Mouse (Mus musculus): ENCODE data around the gene Trappc1. TPM values are rescaled to one million over a fixed set of nuclear protein-coding genes. Genes with fewer than 3 reads are reported as not detected.

Trappc1 gene
- 128 and 205 TPM in 2 replicates for total RNA-seq (2014; rRNA removed)
- polyA plus RNA-seq (2015; fragmentation: Nextera tagmentation; extraction: Ambion mirVana): 161 and 177 TPM in 2 replicates

GRCm38 (mm10) chr11:69323667-69324111, at the start of gene Trappc1, which contains the start of gene Cntrob:
Trappc1 (plus strand) TSS chr11:69323980.
Cntrob (minus strand) TSS chr11:69323775.
- 0% methylated on average over 30 of the region's 30 CpGs for WGBS
- DNase-seq (ENCODE audit: low spot score) (peak; percentile 99), ATAC-seq (ENCODE audit: low FRiP score) (peak; percentile 97)
- no peaks in the 10 kb centered on the region for H3K9me3 ChIP-seq (ENCODE audit: low read length)
- 0 out of 2 replicates have a peak, but pooled peaks cover 3% of the 10 kb centered on the region for H3K27me3 ChIP-seq (ENCODE audit: insufficient read depth, low read length)
- H3K9ac ChIP-seq (replicated peaks; ENCODE audit: low read length, poor library complexity, severe bottlenecking): peak within 1 kb of the TSS; percentile 77
- H3K4me1 ChIP-seq (ENCODE audit: insufficient read depth, low read length): peaks cover 19% of the 10 kb centered on the region; the same call in 1 of the 2 replicates
- peak within 1 kb of the TSS; percentile 84 for H3K4me2 ChIP-seq (ENCODE audit: low read depth, low read length, poor library complexity, severe bottlenecking)
- H3K4me3 ChIP-seq (ENCODE audit: low read depth, low read length): peak within 1 kb of the TSS; percentile 60
- H3K27ac ChIP-seq (ENCODE audit: low read depth, low read length): peak within 1 kb of the TSS; percentile 93
- H3K36me3 ChIP-seq (ENCODE audit: insufficient read depth, low read length): peaks cover 6% of the 10 kb centered on the region; the same call in 1 of the 2 replicates
- no peak; the same call in 1 of the 2 replicates for TF ChIP-seq CTCF (IDR thresholded peaks at IDR 0.05)

GRCm38 (mm10) chr11:69275650-69276049, 48.1 kb upstream of the Trappc1 start:
- no peak for ATAC-seq (ENCODE audit: low FRiP score)
- no peak overlapping the region for H3K27ac ChIP-seq (ENCODE audit: low read depth, low read length)
- TF ChIP-seq CTCF (IDR thresholded peaks at IDR 0.05): no peak

GRCm38 (mm10) chr11:69276081-69276480, 47.7 kb upstream of the Trappc1 start:
- 61% methylated on average over 2 of the region's 2 CpGs for WGBS
- no peak overlapping the region for H3K9ac ChIP-seq (replicated peaks; ENCODE audit: low read length, poor library complexity, severe bottlenecking)
- DNase-seq (ENCODE audit: low spot score): no peak
- H3K4me3 ChIP-seq (ENCODE audit: low read depth, low read length): no peak overlapping the region
- no peaks in the 10 kb centered on the region for H3K36me3 ChIP-seq (ENCODE audit: insufficient read depth, low read length)
- H3K9me3 ChIP-seq (ENCODE audit: low read length): no peaks in the 10 kb centered on the region
- H3K27me3 ChIP-seq (ENCODE audit: insufficient read depth, low read length): no peaks in the 10 kb centered on the region
- ATAC-seq (ENCODE audit: low FRiP score): no peak
- H3K27ac ChIP-seq (ENCODE audit: low read depth, low read length): no peak overlapping the region
- H3K4me2 ChIP-seq (ENCODE audit: low read depth, low read length, poor library complexity, severe bottlenecking): no peak overlapping the region
- no peak for TF ChIP-seq CTCF (IDR thresholded peaks at IDR 0.05)
- no peaks in the 10 kb centered on the region for H3K4me1 ChIP-seq (ENCODE audit: insufficient read depth, low read length)

More at GRCm38 (mm10) chr11:69275650-69276049, 48.1 kb upstream of the Trappc1 start:
- Histone ChIP-seq H3K4me3 (ENCODE audit: low read depth, low read length) (no peak overlapping the region), H3K4me1 (ENCODE audit: insufficient read depth, low read length) (no peaks in the 10 kb centered on the region), H3K27me3 (ENCODE audit: insufficient read depth, low read length) (no peaks in the 10 kb centered on the region), H3K9me3 (ENCODE audit: low read length) (no peaks in the 10 kb centered on the region), H3K36me3 (ENCODE audit: insufficient read depth, low read length) (no peaks in the 10 kb centered on the region), H3K9ac (replicated peaks; ENCODE audit: low read length, poor library complexity, severe bottlenecking) (no peak overlapping the region), H3K4me2 (ENCODE audit: low read depth, low read length, poor library complexity, severe bottlenecking) (no peak overlapping the region)
- 80% methylated on average over 6 of the region's 6 CpGs for WGBS
- no peak for DNase-seq (ENCODE audit: low spot score)

DNA sequence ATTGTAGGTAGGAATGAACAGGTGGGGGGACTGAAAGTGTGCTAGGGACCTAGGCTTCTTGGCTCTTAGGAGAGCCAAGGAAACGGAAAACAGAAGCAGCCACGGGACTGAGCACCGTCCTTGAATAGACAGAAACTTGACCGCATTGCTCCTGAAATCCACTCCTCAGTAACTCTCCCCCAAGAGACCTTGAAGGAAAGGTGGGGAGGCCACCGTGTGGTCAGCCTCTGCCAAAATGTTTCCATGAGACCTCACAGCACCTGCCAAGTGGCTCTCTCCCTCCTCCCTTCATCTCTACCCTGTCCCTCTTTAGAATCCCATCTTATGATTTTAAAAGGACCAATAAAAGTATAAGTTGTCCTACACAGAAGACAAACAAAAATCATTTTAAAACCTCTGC, 46.5 kb upstream of the Trappc1 start:
- H3K9me3 ChIP-seq (ENCODE audit: low read length): no peaks in the 10 kb centered on the region
- H3K4me2 ChIP-seq (ENCODE audit: low read depth, low read length, poor library complexity, severe bottlenecking): no peak overlapping the region
- DNase-seq (ENCODE audit: low spot score): no peak
- H3K27ac ChIP-seq (ENCODE audit: low read depth, low read length): no peak overlapping the region
- whole genome bisulfite sequencing: 70% methylated on average over 5 of the region's 5 CpGs
- H3K9ac ChIP-seq (replicated peaks; ENCODE audit: low read length, poor library complexity, severe bottlenecking): no peak overlapping the region
- H3K4me1 ChIP-seq (ENCODE audit: insufficient read depth, low read length): no peaks in the 10 kb centered on the region
- no peak for ATAC-seq (ENCODE audit: low FRiP score)
- H3K27me3 ChIP-seq (ENCODE audit: insufficient read depth, low read length): no peaks in the 10 kb centered on the region
- TF ChIP-seq CTCF (IDR thresholded peaks at IDR 0.05): no peak
- H3K4me3 ChIP-seq (ENCODE audit: low read depth, low read length): no peak overlapping the region
- H3K36me3 ChIP-seq (ENCODE audit: insufficient read depth, low read length): no peaks in the 10 kb centered on the region

- DNase-seq (ENCODE audit: low spot score): no peak
- 96% methylated on average over 5 of the region's 5 CpGs for WGBS
- Histone ChIP-seq H3K4me1 (ENCODE audit: insufficient read depth, low read length) (no peaks in the 10 kb centered on the region), H3K9me3 (ENCODE audit: low read length) (no peaks in the 10 kb centered on the region), H3K27me3 (ENCODE audit: insufficient read depth, low read length) (no peaks in the 10 kb centered on the region), H3K9ac (replicated peaks; ENCODE audit: low read length, poor library complexity, severe bottlenecking) (no peak overlapping the region), H3K36me3 (ENCODE audit: insufficient read depth, low read length) (0 out of 2 replicates have a peak, but pooled peaks cover 5% of the 10 kb centered on the region), H3K27ac (ENCODE audit: low read depth, low read length) (no peak overlapping the region), H3K4me2 (ENCODE audit: low read depth, low read length, poor library complexity, severe bottlenecking) (no peak overlapping the region), H3K4me3 (ENCODE audit: low read depth, low read length) (no peak overlapping the region)
- no peak for TF ChIP-seq CTCF (IDR thresholded peaks at IDR 0.05)
- ATAC-seq (ENCODE audit: low FRiP score): no peak
These were observed 32.7 kb upstream of the Trappc1 start for GRCm38 (mm10) chr11:69291111-69291510.

DNA sequence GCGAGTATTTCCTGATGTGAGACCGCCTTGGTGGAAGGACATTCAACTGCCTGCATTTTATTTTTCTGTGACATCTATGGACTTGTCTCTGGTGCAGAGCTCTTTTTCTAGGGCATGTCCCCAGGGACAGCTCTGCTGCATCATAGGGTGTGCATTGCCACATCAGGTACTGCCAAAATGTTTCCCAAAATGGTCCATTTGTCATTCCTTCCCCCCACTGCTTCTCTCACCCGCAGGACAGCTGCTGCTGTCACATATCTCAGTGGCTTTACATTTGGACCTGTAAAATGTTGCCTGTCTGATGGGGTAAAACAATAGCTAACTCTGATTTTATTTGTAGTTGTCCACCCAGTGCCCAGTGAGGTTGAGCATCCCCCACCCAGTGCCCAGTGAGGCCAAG, 28.5 kb upstream of the Trappc1 start:
- no peak for DNase-seq (ENCODE audit: low spot score)
- no peak for ATAC-seq (ENCODE audit: low FRiP score)
- Histone ChIP-seq H3K4me2 (ENCODE audit: low read depth, low read length, poor library complexity, severe bottlenecking) (no peak overlapping the region), H3K9ac (replicated peaks; ENCODE audit: low read length, poor library complexity, severe bottlenecking) (no peak overlapping the region), H3K27me3 (ENCODE audit: insufficient read depth, low read length) (no peaks in the 10 kb centered on the region), H3K4me3 (ENCODE audit: low read depth, low read length) (no peak overlapping the region), H3K9me3 (ENCODE audit: low read length) (no peaks in the 10 kb centered on the region), H3K27ac (ENCODE audit: low read depth, low read length) (no peak overlapping the region), H3K4me1 (ENCODE audit: insufficient read depth, low read length) (no peaks in the 10 kb centered on the region), H3K36me3 (ENCODE audit: insufficient read depth, low read length) (peaks cover 20% of the 10 kb centered on the region; the same call in 1 of the 2 replicates)
- no peak for TF ChIP-seq CTCF (IDR thresholded peaks at IDR 0.05)
- WGBS: 94% methylated on average over 3 of the region's 3 CpGs

All from midbrain, postnatal 0 days (tissue).